ENCODE assay signal across 8 mouse cellular contexts in the genomic region with DNA sequence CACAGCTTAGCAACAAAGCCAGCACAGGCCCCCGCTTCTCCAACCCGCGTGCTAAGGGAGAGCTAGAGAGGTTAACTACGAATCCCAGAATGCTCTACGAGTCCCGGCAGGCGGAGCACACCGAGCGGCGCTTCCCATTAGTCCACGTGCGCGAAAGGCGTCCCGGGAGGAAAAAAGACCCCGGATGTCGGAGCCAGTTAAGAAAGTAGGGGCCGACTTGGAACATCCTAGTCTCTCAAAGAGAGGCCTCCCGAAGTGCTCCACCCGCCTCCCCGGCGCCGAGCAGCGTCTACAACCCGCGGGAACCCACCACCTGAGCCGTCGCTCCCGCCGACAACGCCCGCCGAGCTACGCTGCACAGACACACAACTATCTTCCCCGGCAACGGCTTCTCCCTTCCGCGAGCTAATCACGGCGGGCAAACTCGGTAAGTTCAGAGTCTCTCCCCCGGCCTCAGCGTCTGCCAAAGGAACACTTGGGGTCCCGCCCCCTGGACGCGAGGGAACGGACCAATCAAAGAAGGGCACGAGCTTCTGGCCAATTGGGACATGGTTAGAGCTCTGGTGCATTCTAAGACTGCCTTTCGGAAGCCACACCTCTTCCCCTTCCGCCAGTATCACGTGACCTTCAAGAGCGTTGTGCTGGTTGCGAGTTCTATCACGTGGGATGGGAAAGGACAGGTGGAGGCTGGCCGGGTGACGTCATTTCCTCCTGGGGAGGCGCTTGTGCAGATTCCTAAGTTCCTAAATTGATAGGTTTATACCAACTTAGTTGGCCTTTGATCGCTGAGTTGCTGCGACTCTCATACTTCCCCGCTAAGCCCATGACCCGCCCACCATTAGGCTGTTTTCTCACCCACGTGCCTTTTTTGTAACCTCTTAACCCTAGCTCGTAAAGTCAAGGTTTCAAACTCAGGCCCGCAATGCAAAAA. TPM values are rescaled to one million over a fixed set of nuclear protein-coding genes. Genes with fewer than 3 reads are reported as not detected.
DNase-seq lines count a peak whose midpoint lies in the region; ATAC-seq and TF ChIP-seq lines count a peak whose summit lies in the region.

A gene (plus strand): TSS at position 101 of the 931 bp plus-strand sequence.
A gene (minus strand): TSS at position 591 of the 931 bp plus-strand sequence.

- CTCF ChIA-PET in Patski (lab: Charles Lee) = interaction anchor here (1.1 kb wide), 1 partner anchor 35 kb away, joined by 4 read pairs; no protein-coding TSS in a partner anchor

- H3K4me1 ChIP-seq in hindbrain, embryonic 13.5 days (replicated peaks) = peaks cover 33% of the 10 kb centered on the region

- no peaks in the 10 kb centered on the region for H3K9me3 ChIP-seq in hindbrain, embryonic 13.5 days

- peaks cover 38% of the 10 kb centered on the region for H3K36me3 ChIP-seq in hindbrain, embryonic 13.5 days

- peak within 1 kb of the TSS; percentile 87 for H3K9ac ChIP-seq in hindbrain, embryonic 13.5 days

- POLR2A ChIA-PET in Patski (lab: Charles Lee) = no interaction called here

- TF ChIP-seq CTCF in Patski (IDR thresholded peaks at IDR 0.05) = no peak

- DNase-seq in Patski (ENCODE audit: low read depth, low spot score) = peak; percentile 94
- peak; percentile 96 to 97 for DNase-seq in cerebellum, postnatal 14 days
- peak; percentile 94 to 99 for DNase-seq in frontal cortex, postnatal 14 days (ENCODE audit: low spot score in 2 of 2)
- DNase-seq in layer of hippocampus, postnatal 25 days (ENCODE audit: extremely low spot score in 1 of 2, low spot score in 1 of 2) = peak; percentile 82 to 87
- DNase-seq in lung, postnatal 25 days (ENCODE audit: low spot score) = peak; percentile 100
- DNase-seq in retina, embryonic 14.5 days (ENCODE audit: low spot score) = peak; percentile 97
- peak; percentile 94 for DNase-seq in thymus, postnatal 4 days

- H3K4me3 ChIP-seq in hindbrain, embryonic 13.5 days = peak within 1 kb of the TSS; percentile 78

- WGBS in hindbrain, embryonic 13.5 days = under 1% methylated on average over 63 of the region's 64 CpGs

- no peaks in the 10 kb centered on the region for H3K27me3 ChIP-seq in Patski
- no peaks in the 10 kb centered on the region for H3K27me3 ChIP-seq in hindbrain, embryonic 13.5 days

- peak; percentile 98 for ATAC-seq in Patski
- ATAC-seq in hindbrain, embryonic 13.5 days (ENCODE audit: low FRiP score) = peak; percentile 99

- peak within 1 kb of the TSS; percentile 95 for H3K4me2 ChIP-seq in hindbrain, embryonic 13.5 days

- H3K27ac ChIP-seq in hindbrain, embryonic 13.5 days = peak within 1 kb of the TSS; percentile 98

- in situ Hi-C loops in Patski (cut with MboI; ENCODE audit: low pct_unique_long_range_greater_than_20kb) = loop anchor here (25.0 kb wide), 1 partner anchor 291 kb away; a partner anchor contains a TSS

RNA-seq across cellular contexts. Expression of the first gene that starts in this region (rescaled TPM):
- polyA plus RNA-seq in Patski (2021) = 13.2 TPM
- 3.5 and 4.5 TPM in 2 replicates for polyA plus RNA-seq in hindbrain, embryonic 13.5 days (2015; fragmentation: Nextera tagmentation; extraction: Ambion mirVana)
- total RNA-seq in layer of hippocampus, postnatal 25 days (2021) = 10 to 100 TPM; 22.4 to 25.9 TPM

RNA-seq across cellular contexts. Expression of the second gene that starts in this region (rescaled TPM):
- polyA plus RNA-seq in Patski (2021) = 89.3 TPM
- 208 and 211 TPM in 2 replicates for polyA plus RNA-seq in hindbrain, embryonic 13.5 days (2015; fragmentation: Nextera tagmentation; extraction: Ambion mirVana)
- total RNA-seq in layer of hippocampus, postnatal 25 days (2021) = 10 to 100 TPM; 83.1 to 89.2 TPM

Comparison
In these comparisons a context has a peak if more than half of its experiments do, and no peak if none do; other contexts are left out.
1. Peak in every context shown above with its lines: DNase-seq, ATAC-seq, H3K4me3 ChIP-seq and H3K27ac ChIP-seq.